ENCODE assay signal across 9 mouse cellular contexts in genomic region chr5:120130163-120130562, GRCm38 (mm10). TPM values are rescaled to one million over a fixed set of nuclear protein-coding genes. Genes with fewer than 3 reads are reported as not detected.
DNase-seq lines count a peak whose midpoint lies in the region; ATAC-seq lines count a peak whose summit lies in the region.
"Had no signal": no experiment of that assay in that cellular context is flagged by ENCODE, and none has a peak within 500 bp of the region (broad histone marks: within the 10 kb centered on the region; RNA-seq: fewer than 3 reads in every experiment).

No protein-coding gene starts in this region.

- no peak overlapping the region for H3K4me3 ChIP-seq in liver, embryonic 16.5 days (ENCODE audit: low read depth, low read length)
- H3K4me3 ChIP-seq in forebrain, embryonic 15.5 days = no peak overlapping the region

- no peaks in the 10 kb centered on the region for H3K27me3 ChIP-seq in liver, embryonic 16.5 days (ENCODE audit: control insufficient read depth, insufficient read depth, low read depth, low read length)
- no peaks in the 10 kb centered on the region for H3K27me3 ChIP-seq in forebrain, embryonic 15.5 days

- 0 out of 2 replicates have a peak, but pooled peaks cover 6% of the 10 kb centered on the region for H3K36me3 ChIP-seq in liver, embryonic 16.5 days (ENCODE audit: control insufficient read depth, insufficient read depth)
- peaks cover 20% of the 10 kb centered on the region for H3K36me3 ChIP-seq in forebrain, embryonic 15.5 days

- ATAC-seq in CD4-positive, CD25-positive, alpha-beta regulatory T cell, adult 4 months = peak; percentile 71
- peak; percentile 40 for ATAC-seq in liver, embryonic 16.5 days (ENCODE audit: low read depth)
- no peak for ATAC-seq in forebrain, embryonic 15.5 days (replicated peaks)

- no peak overlapping the region for H3K4me2 ChIP-seq in liver, embryonic 16.5 days (ENCODE audit: low read depth, low read length)
- H3K4me2 ChIP-seq in forebrain, embryonic 15.5 days (replicated peaks) = no peak overlapping the region

- H3K4me1 ChIP-seq in liver, embryonic 16.5 days (ENCODE audit: control insufficient read depth, low read depth, low read length) = peaks cover 24% of the 10 kb centered on the region
- no peaks in the 10 kb centered on the region for H3K4me1 ChIP-seq in forebrain, embryonic 15.5 days

- DNase-seq in A20 (ENCODE audit: low read depth, low spot score) = peak; percentile 73
- DNase-seq in adrenal gland, postnatal 25 days = peak; percentile 37
- DNase-seq in frontal cortex, postnatal 36 days (ENCODE audit: low spot score in 2 of 2) = no peak
- DNase-seq in layer of hippocampus, adult 9-10 months (ENCODE audit: low spot score) = no peak
- DNase-seq: kidney, postnatal 4 days had no signal

- H3K9ac ChIP-seq in liver, embryonic 16.5 days (ENCODE audit: low read depth, low read length) = no peak overlapping the region
- H3K9ac ChIP-seq in forebrain, embryonic 15.5 days (replicated peaks) = no peak overlapping the region

- no peak overlapping the region; the same call in 1 of the 2 replicates for H3K27ac ChIP-seq in liver, embryonic 16.5 days (ENCODE audit: low read length)
- H3K27ac ChIP-seq in forebrain, embryonic 15.5 days (replicated peaks) = no peak overlapping the region
- H3K27ac ChIP-seq: macrophage had no signal

- H3K9me3 ChIP-seq in liver, embryonic 16.5 days (replicated peaks; ENCODE audit: control insufficient read depth, low read length) = no peaks in the 10 kb centered on the region
- no peaks in the 10 kb centered on the region for H3K9me3 ChIP-seq in forebrain, embryonic 15.5 days

- WGBS in liver, embryonic 16.5 days (ENCODE audit: insufficient replicate concordance) = 73% methylated on average over 2 of the region's 2 CpGs
- WGBS in forebrain, embryonic 15.5 days = 100% methylated on average over 2 of the region's 2 CpGs

RNA-seq across cellular contexts. Expression of gene Rbm19, which starts 13.9 kb away (rescaled TPM):
- polyA plus RNA-seq in CD4-positive, CD25-positive, alpha-beta regulatory T cell, adult 4 months (2017; shearing (Covaris generic)) = 10 to 100 TPM; 14.0 to 23.1 TPM
- total RNA-seq in adrenal gland, postnatal 25 days (2021) = 19.1 and 25.0 TPM in 2 replicates
- 8.8 and 10.5 TPM in 2 replicates for polyA plus RNA-seq in liver, embryonic 16.5 days (2015; fragmentation: Nextera tagmentation; extraction: Ambion mirVana)
- polyA plus RNA-seq in forebrain, embryonic 15.5 days (2015; fragmentation: Nextera tagmentation; extraction: Ambion mirVana) = 15.2 and 19.3 TPM in 2 replicates

Comparison
In these comparisons a context has a peak if more than half of its experiments do, and no peak if none do; other contexts are left out.
1. DNase-seq: peak in A20 (single experiment) and adrenal gland, postnatal 25 days (single experiment); none in frontal cortex, postnatal 36 days (0 of 2) and layer of hippocampus, adult 9-10 months (single experiment).